Mouse (Mus musculus) intestine, embryonic 15.5 days (tissue): ENCODE results near the gene Cep135. TPM values are rescaled to one million over a fixed set of nuclear protein-coding genes. Genes with fewer than 3 reads are reported as not detected.

Experiments
- ATAC-seq: fragments of 200-750 bp; cut with Nextera tagmentation; 2 replicates; pipeline ENCODE4 v1.8.0; 2017; ENCODE audit warnings: moderate TSS enrichment, moderate library complexity
- H3K27ac ChIP-seq: fragments of 300-500 bp; sonication (generic); 2 replicates; pipeline ENCODE4 v1.5.1; 2015; ENCODE audit warnings: mild to moderate bottlenecking, inconsistent platforms
- H3K27me3 ChIP-seq: fragments of 300-500 bp; sonication (generic); replicated peaks from 2 replicates; pipeline ENCODE4 v1.6.1; 2015; ENCODE audit warnings: inconsistent platforms
- H3K36me3 ChIP-seq: fragments of 300-500 bp; sonication (generic); 2 replicates; pipeline ENCODE4 v1.6.1; 2015; ENCODE audit warnings: inconsistent platforms
- H3K4me1 ChIP-seq: fragments of 300-500 bp; sonication (generic); replicated peaks from 2 replicates; pipeline ENCODE4 v1.6.1; 2015; ENCODE audit warnings: inconsistent platforms
- H3K4me2 ChIP-seq: fragments of 300-500 bp; sonication (generic); replicated peaks from 2 replicates; pipeline ENCODE4 v1.6.1; 2015; ENCODE audit warnings: mild to moderate bottlenecking, inconsistent platforms
- H3K4me3 ChIP-seq: fragments of 300-500 bp; sonication (generic); replicated peaks from 2 replicates; pipeline ENCODE4 v1.5.1; 2015; ENCODE audit warnings: inconsistent platforms
- H3K9ac ChIP-seq: fragments of 300-500 bp; sonication (generic); 2 replicates; pipeline ENCODE4 v1.6.1; 2015; ENCODE audit warnings: inconsistent platforms
- H3K9me3 ChIP-seq: fragments of 300-500 bp; sonication (generic); 2 replicates; pipeline ENCODE4 v1.6.1; 2016; ENCODE audit warnings: inconsistent platforms
- WGBS: fragments of 180-500 bp; shearing (Covaris S2); methylation state at CpG from one replicate; pipeline ENCODE4 v1.1.7; 2015; 5-methylcytosine and 5-hydroxymethylcytosine counted together
- polyA plus RNA-seq: library from polyadenylated mRNA; unstranded; fragments of >200 nt; fragmentation: Nextera tagmentation; extraction: Ambion mirVana; gene quantifications from 2 replicates; pipeline ENCODE4 v1.2.1, GENCODE M21; 2015

Cep135 gene
- polyA plus RNA-seq, 1 experiment from 2014 or later: 6.6 TPM

DNA sequence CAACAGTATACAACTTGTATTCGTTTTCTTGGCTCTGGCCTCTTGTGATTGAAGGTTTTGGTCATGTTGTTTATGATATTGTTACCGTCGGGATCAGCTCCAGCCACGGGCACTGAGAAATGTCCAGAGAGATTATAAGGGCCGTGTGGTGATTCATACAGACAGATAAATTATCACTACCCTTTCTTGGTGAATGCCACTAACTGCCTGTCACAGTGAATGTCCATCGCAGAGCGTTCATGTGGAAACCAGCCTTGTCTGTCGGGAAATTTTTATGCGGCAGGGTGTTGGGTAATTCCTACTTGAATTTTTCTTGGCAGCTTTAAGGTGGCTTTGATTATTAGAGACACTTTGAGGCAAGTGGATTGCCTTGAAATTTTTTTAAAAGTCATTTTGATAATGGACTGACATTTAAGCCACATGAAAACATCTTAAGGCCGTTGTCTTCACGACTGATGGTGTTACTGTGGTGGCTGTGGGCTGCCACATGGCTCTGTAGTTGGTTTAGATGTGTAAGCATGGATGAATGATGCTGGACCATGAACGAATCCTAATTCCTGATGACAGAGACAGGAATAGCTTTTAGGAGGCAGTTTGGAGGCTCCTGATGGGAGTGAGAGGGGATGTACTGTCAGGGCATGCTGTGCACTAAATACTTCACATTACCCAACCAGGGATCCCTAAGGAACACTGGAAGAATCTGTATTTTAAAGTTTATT lies 103.4 kb downstream of the Cep135 start:
- no peak for ATAC-seq
- no peak overlapping the region for H3K9ac ChIP-seq

More for the DNA sequence above, 103.4 kb downstream of the Cep135 start:
- H3K4me1 ChIP-seq: no peaks in the 10 kb centered on the region
- WGBS: 82% methylated on average over 12 of the region's 12 CpGs
- H3K4me2 ChIP-seq: no peak overlapping the region
- H3K9me3 ChIP-seq: no peaks in the 10 kb centered on the region
- H3K36me3 ChIP-seq: no peaks in the 10 kb centered on the region
- H3K27me3 ChIP-seq: no peaks in the 10 kb centered on the region
- H3K4me3 ChIP-seq: no peak overlapping the region
- H3K27ac ChIP-seq: no peak overlapping the region

Other genes with a start within 250 kb of the Cep135 start
- 0.29 TPM in 1 of 2 replicates, not detected in the other for gene Nmu, start 224.9 kb upstream of the Cep135 start, polyA plus RNA-seq
- gene Gm7271, start 104.7 kb upstream of the Cep135 start, polyA plus RNA-seq: not detected in 2 replicates
- 28.0 and 28.9 TPM in 2 replicates for gene Exoc1, start 59.4 kb upstream of the Cep135 start, polyA plus RNA-seq
- 15.7 and 16.5 TPM in 2 replicates for gene C530008M17Rik, start 67.8 kb downstream of the Cep135 start, polyA plus RNA-seq